Mouse (Mus musculus) cerebellum, postnatal 14 days (tissue): ENCODE results near the gene Mtor.

Source experiments
- DNase-seq, 2 experiments: peaks; one replicate each; pipeline ENCODE4 v3.0.0; 2021; ENCODE audit warnings: mixed read lengths in 2 of 2

The Mtor gene

GRCm38 (mm10) chr4:148598826-148599225, 150.4 kb downstream of the Mtor start:
- no peak for DNase-seq

- no peak for DNase-seq
Observed at GRCm38 (mm10) chr4:148600316-148600715, 151.9 kb downstream of the Mtor start.

DNA sequence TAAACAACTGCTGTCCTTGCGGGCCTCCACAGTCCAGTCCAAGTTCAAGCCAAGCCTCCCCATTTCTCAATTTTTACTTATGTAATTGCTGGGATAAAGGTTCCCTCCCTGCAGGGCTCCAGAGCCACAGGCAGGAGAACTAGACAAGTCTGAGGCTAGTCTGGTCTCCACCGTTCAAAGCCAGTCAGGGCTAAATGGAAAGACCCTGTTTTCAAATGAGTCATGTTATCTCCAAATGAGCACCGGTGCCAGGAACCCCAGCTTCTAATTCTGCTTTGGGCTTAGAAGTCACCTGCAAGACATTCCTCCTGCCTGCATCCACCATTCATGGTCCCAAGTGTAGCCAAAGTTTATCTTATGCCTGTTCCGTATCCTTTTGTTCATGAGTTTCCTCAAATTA, 153.5 kb downstream of the Mtor start:
- no peak for DNase-seq

- no peak for DNase-seq
Observed at GRCm38 (mm10) chr4:148602357-148603120, 154.1 kb downstream of the Mtor start, which contains the start of gene Masp2. TSS of gene Masp2 (plus strand) at chr4:148602554.

DNA sequence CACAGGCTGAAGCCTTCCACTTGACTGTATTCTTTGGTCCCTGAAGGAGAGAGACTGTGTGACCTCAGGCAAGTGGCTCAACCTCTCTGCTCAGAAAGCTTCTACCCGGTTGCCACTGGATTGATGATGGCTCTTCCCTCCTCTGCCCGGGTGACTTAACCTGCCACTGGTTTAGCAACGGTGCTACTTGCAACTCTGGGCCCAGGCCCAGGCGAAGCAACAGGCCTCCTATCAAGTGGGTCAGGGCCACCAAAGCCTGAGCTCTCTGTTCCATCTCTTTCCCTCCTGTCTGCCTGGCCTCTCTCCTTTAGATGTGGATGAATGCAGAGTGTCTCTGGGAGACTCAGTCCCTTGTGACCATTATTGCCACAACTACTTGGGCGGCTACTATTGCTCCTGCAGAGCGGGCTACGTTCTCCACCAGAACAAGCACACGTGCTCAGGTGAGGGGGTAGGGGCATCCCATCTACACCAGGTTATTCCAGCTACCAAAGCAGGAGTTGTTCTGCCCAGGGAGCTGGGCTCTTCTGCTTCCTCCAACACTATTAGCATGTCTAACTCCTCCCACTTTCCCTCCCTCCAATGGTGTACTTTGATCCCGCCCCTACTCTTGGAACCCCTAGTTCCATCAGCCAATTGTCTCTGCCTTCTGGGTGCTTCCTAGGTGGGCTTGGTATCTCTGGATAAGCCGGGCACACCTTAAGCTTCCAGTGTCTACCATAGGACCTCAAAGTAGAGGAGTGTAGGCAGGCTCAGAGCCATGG, 155.1 kb downstream of the Mtor start:
- no peak for DNase-seq

DNA sequence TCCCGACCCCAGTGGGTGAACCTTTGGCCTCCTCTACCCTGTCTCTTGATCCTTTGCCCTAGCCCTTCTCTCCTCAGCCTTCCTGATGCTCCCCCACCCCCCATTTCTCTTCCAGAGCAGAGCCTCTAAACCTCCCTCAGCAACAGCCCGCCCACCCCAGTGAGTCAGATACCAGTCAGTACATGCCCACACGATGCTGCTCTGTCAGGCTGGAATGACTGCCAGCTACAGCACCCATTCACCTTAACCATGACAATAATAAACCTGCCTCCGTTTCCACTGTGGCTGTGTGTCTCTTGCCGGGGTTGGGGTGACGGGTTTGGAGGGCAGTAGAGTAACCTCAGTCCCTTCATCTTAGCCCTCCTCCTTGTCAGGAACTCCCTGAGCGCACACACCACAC, 155.7 kb downstream of the Mtor start:
- DNase-seq, result no peak

DNA sequence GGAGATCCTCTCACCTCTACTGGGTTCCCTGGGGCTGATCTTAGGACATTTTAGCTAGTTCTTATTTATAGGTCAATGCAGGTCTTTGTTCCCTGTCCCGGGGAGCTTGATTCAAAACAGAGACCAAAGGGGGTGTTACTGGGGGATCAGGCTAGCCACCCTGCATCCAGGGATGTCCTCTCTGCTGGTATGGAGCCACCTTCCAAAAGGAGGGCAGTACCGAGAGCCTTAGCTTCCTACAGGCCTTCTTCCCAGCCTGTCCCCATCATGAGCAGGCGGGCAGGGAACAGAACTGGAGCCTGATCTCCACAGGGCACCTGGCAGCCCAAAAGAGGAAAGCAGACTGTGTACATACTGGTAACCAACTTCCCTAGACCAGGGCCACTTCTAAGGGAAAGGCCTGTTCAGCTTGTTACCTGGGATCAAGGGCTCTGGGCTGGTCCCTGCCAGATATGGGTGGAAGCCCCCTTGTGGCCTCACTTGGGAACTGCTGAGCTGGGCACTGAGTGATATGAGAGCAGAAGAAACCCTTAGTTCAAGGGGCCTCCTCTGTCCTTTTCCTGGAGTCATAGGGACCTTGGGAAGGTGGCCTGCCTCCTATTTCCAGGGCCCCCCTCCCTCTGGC, 156.2 kb downstream of the Mtor start:
- DNase-seq, result peak; percentile 81 to 88
